Mouse (Mus musculus): ENCODE measurements around the gene Gtf3c1.

DNA sequence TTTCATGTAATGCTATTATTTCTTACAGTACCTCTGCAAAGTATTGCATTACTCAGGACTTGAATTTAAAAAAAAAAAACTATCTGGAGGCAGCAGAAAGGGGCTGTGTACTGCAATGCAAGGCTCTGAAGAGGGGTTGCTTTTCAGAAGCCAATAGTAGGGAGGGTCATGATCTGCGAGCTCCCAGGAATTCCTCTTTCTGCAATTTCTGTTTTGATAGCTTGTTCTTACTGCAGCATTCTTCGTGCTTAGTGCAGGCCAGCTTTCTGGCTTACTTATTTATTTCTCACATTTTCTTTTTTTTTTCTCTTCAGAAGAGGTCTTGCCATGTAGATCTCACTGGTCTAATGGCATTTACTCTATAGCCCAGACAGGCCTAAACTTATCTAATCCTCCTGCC lies 32.9 kb upstream of the Gtf3c1 start:
- TF ChIP-seq CTCF (IDR thresholded peaks at IDR 0.05; ENCODE audit: borderline replicate concordance, control insufficient read depth, extremely low read depth, insufficient read depth, low read length, poor library complexity) = no peak
- no peak for TF ChIP-seq POLR2A (IDR thresholded peaks at IDR 0.05; ENCODE audit: control insufficient read depth, extremely low read depth, insufficient read depth, low read length, poor library complexity)
